In genomic region chr12:30698256-30698655, GRCm38 (mm10) we compare ENCODE assay signal across 15 mouse cellular contexts.
DNase-seq lines count a peak whose midpoint lies in the region; ATAC-seq and TF ChIP-seq lines count a peak whose summit lies in the region.
"Had no signal": no experiment of that assay in that cellular context is flagged by ENCODE, and none has a peak within 500 bp of the region (broad histone marks: within the 10 kb centered on the region; RNA-seq: fewer than 3 reads in every experiment).

No protein-coding gene starts in this region.

- no peak for TF ChIP-seq CTCF in gastrocnemius, adult 2 months (IDR thresholded peaks at IDR 0.05)

- no peaks in the 10 kb centered on the region for H3K36me3 ChIP-seq in kidney, embryonic 16.5 days (ENCODE audit: insufficient read depth, low read length)
- H3K36me3 ChIP-seq: kidney, embryonic 15.5 days; midbrain, embryonic 15.5 days had no signal

- no peak overlapping the region for H3K4me2 ChIP-seq in kidney, embryonic 16.5 days (replicated peaks; ENCODE audit: low read depth, low read length)
- H3K4me2 ChIP-seq: kidney, embryonic 15.5 days; midbrain, embryonic 15.5 days had no signal

- no peak overlapping the region for H3K4me3 ChIP-seq in gastrocnemius, adult 2 months
- H3K4me3 ChIP-seq in kidney, embryonic 16.5 days (ENCODE audit: low read length): no peak overlapping the region
- H3K4me3 ChIP-seq: kidney, embryonic 15.5 days; midbrain, embryonic 15.5 days had no signal

- peak; percentile 96 for ATAC-seq in frontal cortex, adult (ENCODE audit: low TSS enrichment)
- no peak for ATAC-seq in kidney, embryonic 16.5 days (ENCODE audit: low FRiP score, low TSS enrichment)
- ATAC-seq: midbrain, embryonic 15.5 days had no signal

- 77% methylated on average over 6 of the region's 6 CpGs for WGBS in kidney, embryonic 16.5 days

- intact Hi-C loops in gastrocnemius, adult 2 months (cut with DNase I): no loop called here

- H3K9me3 ChIP-seq in kidney, embryonic 16.5 days (ENCODE audit: low read length): no peaks in the 10 kb centered on the region
- H3K9me3 ChIP-seq: kidney, embryonic 15.5 days; midbrain, embryonic 15.5 days had no signal

- H3K4me1 ChIP-seq in kidney, embryonic 16.5 days (ENCODE audit: insufficient read depth, low read length): no peaks in the 10 kb centered on the region
- H3K4me1 ChIP-seq: kidney, embryonic 15.5 days; midbrain, embryonic 15.5 days had no signal

- H3K27ac ChIP-seq in gastrocnemius, adult 2 months: no peak overlapping the region
- H3K27ac ChIP-seq in kidney, embryonic 16.5 days (ENCODE audit: low read length): no peak overlapping the region
- H3K27ac ChIP-seq: kidney, embryonic 15.5 days; liver, embryonic 14.5 days; midbrain, embryonic 15.5 days had no signal

- no peak overlapping the region for H3K9ac ChIP-seq in kidney, embryonic 16.5 days (replicated peaks; ENCODE audit: low read length)
- H3K9ac ChIP-seq: kidney, embryonic 15.5 days; liver, embryonic 14.5 days; midbrain, embryonic 15.5 days had no signal

- H3K27me3 ChIP-seq in kidney, embryonic 16.5 days (ENCODE audit: insufficient read depth, low read length): no peaks in the 10 kb centered on the region
- H3K27me3 ChIP-seq: kidney, embryonic 15.5 days; midbrain, embryonic 15.5 days had no signal

- DNase-seq in layer of hippocampus, adult 11-12 months (ENCODE audit: low spot score): peak; percentile 41
- no peak for DNase-seq in layer of hippocampus, postnatal 25 days (ENCODE audit: extremely low spot score in 1 of 2, low spot score in 1 of 2)
- peak; percentile 37 for DNase-seq in layer of hippocampus, adult 9-10 months (ENCODE audit: low spot score)
- peak; percentile 64 to 75 for DNase-seq in right cerebral cortex, adult 2 months (ENCODE audit: low spot score in 2 of 2)
- no peak for DNase-seq in gastrocnemius, adult 2 months
- DNase-seq in urinary bladder, postnatal 25 days (ENCODE audit: low spot score): no peak
- DNase-seq: adrenal gland, postnatal 14 days; gastrocnemius, postnatal 10 days; heart, postnatal 36 days; lung, postnatal 36 days had no signal

Comparison
In these comparisons a context has a peak if more than half of its experiments do, and no peak if none do; other contexts are left out.
1. DNase-seq: peak in layer of hippocampus, adult 11-12 months (single experiment), layer of hippocampus, adult 9-10 months (single experiment) and right cerebral cortex, adult 2 months (2 of 2); none in layer of hippocampus, postnatal 25 days (0 of 2), gastrocnemius, adult 2 months (single experiment) and urinary bladder, postnatal 25 days (single experiment).